Mouse (Mus musculus): ENCODE measurements at regions not wholly inside any gene's neighbourhood (a gene's known extent, or its start where the extent isn't known, plus 50 kb on each side); places are given as distances from the start of the nearest gene placed in this dataset.

- TF ChIP-seq CTCF (IDR thresholded peaks at IDR 0.05; ENCODE audit: low read depth) (no peak), EP300 (optimal IDR thresholded peaks at IDR 0.05) (no peak)
Measured at GRCm38 (mm10) chr4:56532921-56533320, 206.9 kb upstream of the Gm26657 start.

All from stomach, postnatal 0 days (tissue).